Mouse (Mus musculus): ENCODE measurements around the gene Qtrt1. TPM values are rescaled to one million over a fixed set of nuclear protein-coding genes. Genes with fewer than 3 reads are reported as not detected.
A peak's percentile ranks its signal among the peaks of the same experiment; 100 is the strongest.

The Qtrt1 gene
- total RNA-seq (2015) = 5.4 and 11.8 TPM in 2 replicates
- 6.7 and 9.8 TPM in 2 replicates for total RNA-seq (2017)

- peak; percentile 96 for ATAC-seq (ENCODE audit: poor library complexity, severe bottlenecking)
Observed at GRCm38 (mm10) chr9:21411669-21412550, at the start of gene Qtrt1. Gene Qtrt1 (plus strand): TSS chr9:21411837.

- ATAC-seq (ENCODE audit: poor library complexity, severe bottlenecking) = peak; percentile 22; the same call in 1 of the 2 replicates
Observed at GRCm38 (mm10) chr9:21366541-21367220, 45.0 kb upstream of the Qtrt1 start.

GRCm38 (mm10) chr9:21367357-21368111 is 44.1 kb upstream of the Qtrt1 start, which contains the start of gene Ilf3:
Gene Ilf3 (plus strand): TSS chr9:21367871.
- ATAC-seq (ENCODE audit: poor library complexity, severe bottlenecking) = peak; percentile 89

- peak; percentile 47 for ATAC-seq (ENCODE audit: poor library complexity, severe bottlenecking)
Observed at GRCm38 (mm10) chr9:21368131-21368584, 43.5 kb upstream of the Qtrt1 start.

GRCm38 (mm10) chr9:21369080-21369479 is 42.6 kb upstream of the Qtrt1 start:
- ATAC-seq (ENCODE audit: poor library complexity, severe bottlenecking) = no peak

GRCm38 (mm10) chr9:21370876-21371275 is 40.8 kb upstream of the Qtrt1 start:
- ATAC-seq (ENCODE audit: poor library complexity, severe bottlenecking) = no peak

- no peak for ATAC-seq (ENCODE audit: poor library complexity, severe bottlenecking)
Observed at GRCm38 (mm10) chr9:21372508-21372907, 39.1 kb upstream of the Qtrt1 start.

GRCm38 (mm10) chr9:21379195-21379594 is 32.4 kb upstream of the Qtrt1 start:
- ATAC-seq (ENCODE audit: poor library complexity, severe bottlenecking) = no peak

- no peak for ATAC-seq (ENCODE audit: poor library complexity, severe bottlenecking)
Observed at GRCm38 (mm10) chr9:21380868-21381267, 30.8 kb upstream of the Qtrt1 start.

- ATAC-seq (ENCODE audit: poor library complexity, severe bottlenecking) = no peak
Observed at GRCm38 (mm10) chr9:21383966-21384365, 27.7 kb upstream of the Qtrt1 start.

GRCm38 (mm10) chr9:21392646-21393175 is 18.9 kb upstream of the Qtrt1 start:
- ATAC-seq (ENCODE audit: poor library complexity, severe bottlenecking) = no peak

- no peak for ATAC-seq (ENCODE audit: poor library complexity, severe bottlenecking)
Observed at GRCm38 (mm10) chr9:21395692-21396091, 15.9 kb upstream of the Qtrt1 start.

GRCm38 (mm10) chr9:21397170-21397569 is 14.5 kb upstream of the Qtrt1 start:
- ATAC-seq (ENCODE audit: poor library complexity, severe bottlenecking) = no peak

GRCm38 (mm10) chr9:21401042-21401441 is 10.6 kb upstream of the Qtrt1 start:
- ATAC-seq (ENCODE audit: poor library complexity, severe bottlenecking) = no peak

- no peak for ATAC-seq (ENCODE audit: poor library complexity, severe bottlenecking)
Observed at GRCm38 (mm10) chr9:21402764-21403253, 8.8 kb upstream of the Qtrt1 start.

- ATAC-seq (ENCODE audit: poor library complexity, severe bottlenecking) = no peak
Observed at GRCm38 (mm10) chr9:21403745-21404144, 7.9 kb upstream of the Qtrt1 start.

- ATAC-seq (ENCODE audit: poor library complexity, severe bottlenecking) = no peak
Observed at GRCm38 (mm10) chr9:21405525-21405924, 6.1 kb upstream of the Qtrt1 start.

GRCm38 (mm10) chr9:21407951-21408350 is 3.7 kb upstream of the Qtrt1 start:
- ATAC-seq (ENCODE audit: poor library complexity, severe bottlenecking) = no peak

- no peak for ATAC-seq (ENCODE audit: poor library complexity, severe bottlenecking)
Observed at GRCm38 (mm10) chr9:21408624-21409023, 3.0 kb upstream of the Qtrt1 start.

GRCm38 (mm10) chr9:21409592-21410317 is 1.9 kb upstream of the Qtrt1 start:
- ATAC-seq (ENCODE audit: poor library complexity, severe bottlenecking) = peak; percentile 69

Measured in megakaryocyte, adult 5-6 weeks (primary cell).